ENCODE assay signal across 9 mouse cellular contexts in genomic region chr10:105509896-105510272, GRCm38 (mm10).
A peak's percentile ranks its signal among the peaks of the same experiment; 100 is the strongest.
DNase-seq lines count a peak whose midpoint lies in the region; ATAC-seq and TF ChIP-seq lines count a peak whose summit lies in the region.
"Had no signal": no experiment of that assay in that cellular context is flagged by ENCODE, and none has a peak within 500 bp of the region (broad histone marks: within the 10 kb centered on the region; RNA-seq: fewer than 3 reads in every experiment).

No protein-coding gene starts in this region.

- intact Hi-C loops in heart, postnatal 10 days (cut with DNase I), result no loop called here

- no peak for TF ChIP-seq POLR2A in brain, embryonic 14.5 days (IDR thresholded peaks at IDR 0.05; ENCODE audit: borderline replicate concordance, extremely low read depth, insufficient read depth, insufficient read length, poor library complexity, severe bottlenecking)

- no peaks in the 10 kb centered on the region for H3K9me3 ChIP-seq in heart, embryonic 13.5 days
- H3K9me3 ChIP-seq in forebrain, embryonic 14.5 days (replicated peaks; ENCODE audit: control insufficient read depth, low read length), result no peaks in the 10 kb centered on the region
- H3K9me3 ChIP-seq in limb, embryonic 15.5 days, result no peaks in the 10 kb centered on the region

- DNase-seq in heart, postnatal 10 days, result no peak
- DNase-seq in brain, embryonic 14.5 days (ENCODE audit: low read depth), result peak; percentile 45
- DNase-seq in forebrain, embryonic 14.5 days (ENCODE audit: low spot score), result no peak
- DNase-seq in gastrocnemius, postnatal 4 days (ENCODE audit: low spot score in 2 of 2), result no peak
- DNase-seq in adrenal gland, adult 2 months, result no peak

- ATAC-seq in heart, embryonic 13.5 days (ENCODE audit: extremely low read depth, insufficient number of reproducible peaks, low FRiP score, low TSS enrichment), result no peak
- peak; percentile 42; the same call in 1 of the 2 replicates for ATAC-seq in forebrain, embryonic 14.5 days
- no peak for ATAC-seq in limb, embryonic 15.5 days (ENCODE audit: insufficient number of reproducible peaks, low FRiP score, low TSS enrichment, low read depth)
- ATAC-seq in CD4-positive, CD25-positive, alpha-beta regulatory T cell, adult 4 months, result no peak

- TF ChIP-seq CTCF in brain, embryonic 14.5 days (IDR thresholded peaks at IDR 0.05; ENCODE audit: borderline replicate concordance, extremely low read depth, insufficient read depth, insufficient read length), result no peak

- 42% methylated on average over 5 of the region's 5 CpGs for WGBS in heart, embryonic 13.5 days
- WGBS in forebrain, embryonic 14.5 days, result 20% methylated on average over 5 of the region's 5 CpGs
- 36% methylated on average over 5 of the region's 5 CpGs for WGBS in limb, embryonic 15.5 days

- H3K4me2 ChIP-seq in heart, embryonic 13.5 days, result peak overlapping the region; percentile 60
- H3K4me2 ChIP-seq in forebrain, embryonic 14.5 days (ENCODE audit: low read length), result peak overlapping the region; percentile 34
- peak overlapping the region; percentile 7; the same call in 1 of the 2 replicates for H3K4me2 ChIP-seq in limb, embryonic 15.5 days

- peaks cover 19% of the 10 kb centered on the region for H3K4me1 ChIP-seq in heart, embryonic 13.5 days
- peaks cover 12% of the 10 kb centered on the region for H3K4me1 ChIP-seq in forebrain, embryonic 14.5 days (ENCODE audit: control insufficient read depth, insufficient read depth, low read length)
- H3K4me1 ChIP-seq in limb, embryonic 15.5 days, result peaks cover 8% of the 10 kb centered on the region

- H3K4me3 ChIP-seq in heart, embryonic 13.5 days, result peak overlapping the region; percentile 32
- no peak overlapping the region for H3K4me3 ChIP-seq in forebrain, embryonic 14.5 days (ENCODE audit: low read depth, low read length)
- no peak overlapping the region for H3K4me3 ChIP-seq in limb, embryonic 15.5 days
- H3K4me3 ChIP-seq: layer of hippocampus, adult 2 months had no signal

- peak overlapping the region; percentile 63 for H3K9ac ChIP-seq in heart, embryonic 13.5 days
- H3K9ac ChIP-seq in forebrain, embryonic 14.5 days (ENCODE audit: low read length), result peak overlapping the region; percentile 7; the same call in 1 of the 2 replicates
- H3K9ac ChIP-seq in limb, embryonic 15.5 days, result no peak overlapping the region

- peak overlapping the region; percentile 56 for H3K27ac ChIP-seq in heart, embryonic 13.5 days (replicated peaks)
- no peak overlapping the region for H3K27ac ChIP-seq in forebrain, embryonic 14.5 days (ENCODE audit: low read depth, low read length)
- H3K27ac ChIP-seq in limb, embryonic 15.5 days, result no peak overlapping the region
- H3K27ac ChIP-seq: layer of hippocampus, adult 2 months had no signal

- no peaks in the 10 kb centered on the region for H3K27me3 ChIP-seq in heart, embryonic 13.5 days (replicated peaks)
- no peaks in the 10 kb centered on the region for H3K27me3 ChIP-seq in forebrain, embryonic 14.5 days (replicated peaks; ENCODE audit: control insufficient read depth, insufficient read depth, low read length)
- H3K27me3 ChIP-seq in limb, embryonic 15.5 days, result no peaks in the 10 kb centered on the region

- peaks cover 10% of the 10 kb centered on the region for H3K36me3 ChIP-seq in heart, embryonic 13.5 days
- no peaks in the 10 kb centered on the region for H3K36me3 ChIP-seq in forebrain, embryonic 14.5 days (ENCODE audit: control insufficient read depth, insufficient read depth, low read length)
- peaks cover 12% of the 10 kb centered on the region for H3K36me3 ChIP-seq in limb, embryonic 15.5 days

Comparison
In these comparisons a context has a peak if more than half of its experiments do, and no peak if none do; other contexts are left out.
1. H3K4me2 ChIP-seq: peak in every context shown above with its lines; median percentile 60 in heart, embryonic 13.5 days; 34 in forebrain, embryonic 14.5 days; 7 in limb, embryonic 15.5 days.